Mouse (Mus musculus): ENCODE measurements around the gene Adra2c. TPM values are rescaled to one million over a fixed set of nuclear protein-coding genes. Genes with fewer than 3 reads are reported as not detected.
A peak's percentile ranks its signal among the peaks of the same experiment; 100 is the strongest.

The Adra2c gene
- polyA plus RNA-seq, 1 experiment from 2014 or later: 0.68 TPM

GRCm38 (mm10) chr5:35311738-35312250 lies 33.7 kb downstream of the Adra2c start:
- H3K4me1 ChIP-seq: peaks cover 20% of the 10 kb centered on the region
- ATAC-seq (ENCODE audit: low FRiP score): no peak
- H3K9ac ChIP-seq (replicated peaks): no peak overlapping the region
- H3K4me3 ChIP-seq (replicated peaks): no peak overlapping the region
- peaks cover 6% of the 10 kb centered on the region; the same call in 1 of the 2 replicates for H3K27me3 ChIP-seq (replicated peaks)
- WGBS: 88% methylated on average over 5 of the region's 5 CpGs
- no peaks in the 10 kb centered on the region for H3K36me3 ChIP-seq
- H3K9me3 ChIP-seq (replicated peaks): no peaks in the 10 kb centered on the region
- H3K27ac ChIP-seq (replicated peaks): no peak overlapping the region
- H3K4me2 ChIP-seq: no peak overlapping the region

- ATAC-seq (ENCODE audit: low FRiP score): peak; percentile 70
- H3K27ac ChIP-seq (replicated peaks): peak overlapping the region; percentile 60; the same call in 1 of the 2 replicates
- H3K4me3 ChIP-seq (replicated peaks): peak overlapping the region; percentile 34
- H3K9me3 ChIP-seq (replicated peaks): no peaks in the 10 kb centered on the region
- no peaks in the 10 kb centered on the region for H3K36me3 ChIP-seq
- peaks cover 10% of the 10 kb centered on the region; the same call in 1 of the 2 replicates for H3K27me3 ChIP-seq (replicated peaks)
- WGBS: under 1% methylated on average over 21 of the region's 21 CpGs
- H3K4me2 ChIP-seq: peak overlapping the region; percentile 68
- H3K9ac ChIP-seq (replicated peaks): peak overlapping the region; percentile 42
- peaks cover 20% of the 10 kb centered on the region for H3K4me1 ChIP-seq
These were observed 35.2 kb downstream of the Adra2c start for GRCm38 (mm10) chr5:35313231-35313821.

GRCm38 (mm10) chr5:35313826-35314586 lies 35.9 kb downstream of the Adra2c start:
- peaks cover 20% of the 10 kb centered on the region for H3K4me1 ChIP-seq
- ATAC-seq (ENCODE audit: low FRiP score): peak; percentile 48; the same call in 1 of the 2 replicates
- H3K4me3 ChIP-seq (replicated peaks): peak overlapping the region; percentile 34
- H3K9me3 ChIP-seq (replicated peaks): no peaks in the 10 kb centered on the region
- WGBS: 15% methylated on average over 18 of the region's 18 CpGs
- H3K36me3 ChIP-seq: no peaks in the 10 kb centered on the region
- peaks cover 10% of the 10 kb centered on the region; the same call in 1 of the 2 replicates for H3K27me3 ChIP-seq (replicated peaks)
- H3K27ac ChIP-seq (replicated peaks): peak overlapping the region; percentile 60; the same call in 1 of the 2 replicates
- peak overlapping the region; percentile 68 for H3K4me2 ChIP-seq
- H3K9ac ChIP-seq (replicated peaks): 0 out of 2 replicates have a peak overlapping the region, but pooled peaks have one; percentile 42

- Histone ChIP-seq H3K9me3 (replicated peaks) (no peaks in the 10 kb centered on the region), H3K27ac (replicated peaks) (0 out of 2 replicates have a peak overlapping the region, but pooled peaks have one; percentile 60), H3K27me3 (replicated peaks) (peaks cover 10% of the 10 kb centered on the region; the same call in 1 of the 2 replicates)
These were observed 36.5 kb downstream of the Adra2c start for GRCm38 (mm10) chr5:35314629-35315028.

GRCm38 (mm10) chr5:35315204-35315603 lies 37.1 kb downstream of the Adra2c start:
- Histone ChIP-seq H3K9ac (replicated peaks) (no peak overlapping the region), H3K9me3 (replicated peaks) (no peaks in the 10 kb centered on the region), H3K4me1 (peaks cover 20% of the 10 kb centered on the region), H3K4me3 (replicated peaks) (no peak overlapping the region), H3K27ac (replicated peaks) (no peak overlapping the region), H3K27me3 (replicated peaks) (peaks cover 10% of the 10 kb centered on the region; the same call in 1 of the 2 replicates), H3K36me3 (no peaks in the 10 kb centered on the region), H3K4me2 (no peak overlapping the region)
- WGBS: 79% methylated on average over 3 of the region's 3 CpGs
- no peak for ATAC-seq (ENCODE audit: low FRiP score)

More at GRCm38 (mm10) chr5:35314629-35315028, 36.5 kb downstream of the Adra2c start:
- 51% methylated on average over 3 of the region's 3 CpGs for WGBS
- Histone ChIP-seq H3K9ac (replicated peaks) (no peak overlapping the region), H3K4me2 (no peak overlapping the region), H3K36me3 (no peaks in the 10 kb centered on the region), H3K4me3 (replicated peaks) (no peak overlapping the region), H3K4me1 (peaks cover 20% of the 10 kb centered on the region)
- ATAC-seq (ENCODE audit: low FRiP score): 0 out of 2 replicates have a peak, but pooled peaks have one; percentile 2

- WGBS: 79% methylated on average over 2 of the region's 2 CpGs
- Histone ChIP-seq H3K4me3 (replicated peaks) (no peak overlapping the region), H3K9ac (replicated peaks) (no peak overlapping the region), H3K27ac (replicated peaks) (no peak overlapping the region), H3K4me2 (no peak overlapping the region), H3K27me3 (replicated peaks) (0 out of 2 replicates have a peak, but pooled peaks cover 4% of the 10 kb centered on the region), H3K4me1 (no peaks in the 10 kb centered on the region), H3K9me3 (replicated peaks) (no peaks in the 10 kb centered on the region), H3K36me3 (no peaks in the 10 kb centered on the region)
- ATAC-seq (ENCODE audit: low FRiP score): no peak
These were observed 42.5 kb downstream of the Adra2c start for GRCm38 (mm10) chr5:35320650-35321049.

- Histone ChIP-seq H3K4me1 (no peaks in the 10 kb centered on the region), H3K27me3 (replicated peaks) (no peaks in the 10 kb centered on the region), H3K9ac (replicated peaks) (no peak overlapping the region), H3K4me2 (no peak overlapping the region), H3K4me3 (replicated peaks) (no peak overlapping the region), H3K9me3 (replicated peaks) (no peaks in the 10 kb centered on the region), H3K36me3 (no peaks in the 10 kb centered on the region), H3K27ac (replicated peaks) (no peak overlapping the region)
- ATAC-seq (ENCODE audit: low FRiP score): no peak
- 69% methylated on average over 4 of the region's 4 CpGs for WGBS
These were observed 52.7 kb downstream of the Adra2c start for GRCm38 (mm10) chr5:35330822-35331221.

Other genes starting within 250 kb of the Adra2c start
- gene Hgfac, start 236.8 kb upstream of the Adra2c start, polyA plus RNA-seq (2015; fragmentation: Nextera tagmentation; extraction: Ambion mirVana): 0.46 and 1.4 TPM in 2 replicates
- gene Dok7, start 221.6 kb upstream of the Adra2c start, polyA plus RNA-seq (2015; fragmentation: Nextera tagmentation; extraction: Ambion mirVana): 7.4 and 10.5 TPM in 2 replicates
- 150 and 155 TPM in 2 replicates for gene Lrpap1, start 172.6 kb upstream of the Adra2c start, polyA plus RNA-seq (2015; fragmentation: Nextera tagmentation; extraction: Ambion mirVana)
- 0.73 and 1.4 TPM in 2 replicates for gene Hmx1, start 110.8 kb downstream of the Adra2c start, polyA plus RNA-seq (2015; fragmentation: Nextera tagmentation; extraction: Ambion mirVana)
- 2.8 and 3.7 TPM in 2 replicates for gene Cpz, start 247.4 kb downstream of the Adra2c start, polyA plus RNA-seq (2015; fragmentation: Nextera tagmentation; extraction: Ambion mirVana)

Data from neural tube, embryonic 15.5 days (tissue).